Mouse (Mus musculus) B cell, adult (primary cell): ENCODE data around the gene Gm10715. TPM values are rescaled to one million over a fixed set of nuclear protein-coding genes. Genes with fewer than 3 reads are reported as not detected.

ENCODE experiments used
- total RNA-seq: library from RNA; stranded (reverse); gene quantifications from 4 replicates; pipeline ENCODE4 v1.2.4, GENCODE M21; 2023; ENCODE audit not compliant: inconsistent age

Gm10715 gene
- not detected in 4 replicates for total RNA-seq

GRCm38 (mm10) chr9:3036577-3036976 lies at the start of gene Gm10715:
TSS of gene Gm10715 (plus strand) at chr9:3036877.

GRCm38 (mm10) chr9:3000445-3000972 lies 36.2 kb upstream of the Gm10715 start, which contains the start of gene Gm10722:
TSS of gene Gm10722 (plus strand) at chr9:3000922.

GRCm38 (mm10) chr9:3002794-3003396 lies 33.8 kb upstream of the Gm10715 start, which contains the start of gene Gm11168:
TSS of gene Gm11168 (plus strand) at chr9:3003346.

GRCm38 (mm10) chr9:3012733-3013279 lies 23.9 kb upstream of the Gm10715 start, which contains the start of gene Gm10721:
TSS of gene Gm10721 (plus strand) at chr9:3013140.

GRCm38 (mm10) chr9:3015354-3015753 lies 21.3 kb upstream of the Gm10715 start, which contains the start of gene Gm10720:
TSS of gene Gm10720 (plus strand) at chr9:3015654.

GRCm38 (mm10) chr9:3017108-3017507 lies 19.6 kb upstream of the Gm10715 start, which contains the start of gene Gm10719:
TSS of gene Gm10719 (plus strand) at chr9:3017408.

GRCm38 (mm10) chr9:3023312-3023984 lies 13.2 kb upstream of the Gm10715 start, which contains the start of gene Gm10718:
TSS of gene Gm10718 (plus strand) at chr9:3023547.

GRCm38 (mm10) chr9:3024912-3025467 lies 11.7 kb upstream of the Gm10715 start, which contains the start of gene Gm10717:
TSS of gene Gm10717 (plus strand) at chr9:3025417.

GRCm38 (mm10) chr9:3034299-3034698 lies 2.4 kb upstream of the Gm10715 start, which contains the start of gene Gm17535:
TSS of gene Gm17535 (plus strand) at chr9:3034599.

Other genes with a start within 250 kb of the Gm10715 start
- not detected in 4 replicates for gene Gm10722, start 36.0 kb upstream of the Gm10715 start, total RNA-seq
- gene Gm11168, start 33.5 kb upstream of the Gm10715 start, total RNA-seq, result 0.99 TPM in 1 of 4 replicates, not detected in the others
- 1.1 to 2.4 TPM in 2 of 4 replicates, not detected in the others for gene Gm10721, start 23.7 kb upstream of the Gm10715 start, total RNA-seq
- gene Gm10720, start 21.2 kb upstream of the Gm10715 start, total RNA-seq, result not detected in 4 replicates
- gene Gm10719, start 19.5 kb upstream of the Gm10715 start, total RNA-seq, result 1.0 to 3.2 TPM (median 2.0 TPM) in 4 replicates
- gene Gm10718, start 13.3 kb upstream of the Gm10715 start, total RNA-seq, result 2.6 to 5.8 TPM (median 4.2 TPM) in 4 replicates
- gene Gm10717, start 11.5 kb upstream of the Gm10715 start, total RNA-seq, result not detected in 4 replicates
- gene Gm17535, start 2.3 kb upstream of the Gm10715 start, total RNA-seq, result not detected in 4 replicates